Mouse (Mus musculus): ENCODE results near the gene Grxcr1.

The Grxcr1 gene

DNA sequence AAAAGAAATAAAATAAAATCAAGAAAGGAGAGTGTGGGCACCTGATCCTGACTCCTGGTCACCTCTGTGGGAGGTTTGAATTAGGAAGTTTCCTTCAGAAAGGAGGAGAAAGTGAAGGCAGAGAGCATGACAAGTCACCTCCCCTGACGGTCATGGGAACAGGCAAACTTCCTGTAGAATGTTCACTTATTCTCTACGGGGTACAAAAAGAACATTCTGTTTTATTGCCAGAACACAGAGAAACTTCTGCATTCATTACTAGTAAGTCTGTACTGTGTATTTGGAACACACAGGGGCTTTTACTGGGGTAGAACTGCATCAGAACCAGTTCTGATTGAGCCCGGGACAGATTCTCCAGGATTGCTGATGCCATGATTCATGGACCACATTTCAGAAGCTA lies 55.5 kb downstream of the Grxcr1 start:
- DNase-seq (ENCODE audit: low spot score in 2 of 2), result no peak

- no peak for DNase-seq (ENCODE audit: low spot score in 2 of 2)
Measured at GRCm38 (mm10) chr5:68093085-68093484, 61.5 kb downstream of the Grxcr1 start.

DNA sequence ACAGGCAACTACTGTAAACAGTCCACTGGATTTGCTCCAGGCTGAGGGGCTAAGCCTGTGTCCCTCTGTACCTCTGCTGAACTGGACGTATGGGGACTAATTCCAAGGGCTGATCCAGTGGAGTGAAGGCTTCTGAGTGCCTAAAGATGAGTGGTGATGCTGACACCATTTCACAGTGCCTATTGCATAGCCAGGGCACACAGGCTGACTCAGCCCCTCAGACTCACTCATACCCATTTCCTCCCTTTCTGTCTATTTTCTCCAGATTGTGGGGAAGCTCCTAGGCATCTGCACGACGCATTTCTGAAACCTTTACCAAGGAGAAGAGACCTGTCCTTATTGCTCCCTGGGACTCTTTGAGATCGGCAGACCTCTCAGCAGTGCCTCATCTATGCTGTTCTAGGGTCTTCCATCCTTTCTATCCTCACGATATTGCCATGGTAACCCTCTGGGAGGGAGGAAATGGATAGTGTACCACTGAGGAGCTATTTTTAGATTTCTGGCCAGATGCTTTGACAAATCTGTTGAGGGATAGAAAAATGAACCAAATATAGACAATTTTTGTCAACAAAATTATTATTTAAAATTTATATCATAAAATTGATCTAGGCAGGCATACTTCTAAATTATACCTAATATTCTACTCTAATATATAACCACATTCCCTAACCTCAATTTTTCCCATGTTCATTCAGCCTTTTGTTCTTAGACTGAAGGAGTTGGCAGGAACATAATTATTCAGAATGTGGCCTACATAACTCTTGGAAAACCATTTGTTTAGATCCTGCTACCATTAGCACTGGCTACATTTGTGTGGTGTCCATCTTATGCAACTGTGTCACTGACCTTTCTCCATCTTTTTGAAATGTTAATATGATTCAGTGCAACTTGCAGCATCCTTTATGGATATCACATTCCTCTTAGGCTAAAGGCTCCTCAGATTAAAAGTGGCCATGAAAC lies 66.3 kb downstream of the Grxcr1 start:
- DNase-seq (ENCODE audit: low spot score in 2 of 2), result no peak

DNA sequence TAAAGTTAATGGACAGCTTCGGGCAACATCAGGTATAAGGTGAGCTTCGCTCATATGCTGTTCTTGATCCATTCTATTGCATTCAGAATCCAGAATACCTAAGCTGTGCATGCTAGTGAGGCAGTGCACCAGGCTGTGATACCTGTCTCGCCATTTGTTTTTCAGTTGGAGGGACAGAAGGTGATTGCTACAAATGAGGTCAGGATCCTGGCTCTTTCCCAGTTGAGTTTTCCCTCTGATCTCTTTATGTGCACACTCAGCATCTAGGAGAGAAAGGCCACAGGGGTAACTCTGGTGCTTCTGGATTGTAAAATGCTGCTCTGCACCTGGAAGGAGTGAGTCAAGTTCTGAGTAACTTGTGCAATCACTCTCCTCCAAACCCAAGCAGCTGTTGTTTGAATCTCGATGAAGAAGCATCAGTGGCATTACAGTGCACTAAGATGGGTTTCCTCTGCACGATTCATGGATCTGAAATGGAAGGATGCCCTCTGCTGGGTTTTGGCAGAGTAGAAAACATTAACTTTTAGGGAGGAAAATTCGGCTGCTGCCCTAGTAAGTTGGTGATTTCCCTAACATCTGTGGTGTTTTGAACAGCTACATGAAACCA lies 80.9 kb downstream of the Grxcr1 start:
- DNase-seq (ENCODE audit: low spot score in 2 of 2), result no peak

GRCm38 (mm10) chr5:68120880-68121279 lies 89.2 kb downstream of the Grxcr1 start:
- DNase-seq (ENCODE audit: low spot score in 2 of 2), result no peak

GRCm38 (mm10) chr5:68122883-68123282 lies 91.2 kb downstream of the Grxcr1 start:
- no peak for DNase-seq (ENCODE audit: low spot score in 2 of 2)

GRCm38 (mm10) chr5:68125478-68125877 lies 93.8 kb downstream of the Grxcr1 start:
- no peak for DNase-seq (ENCODE audit: low spot score in 2 of 2)

DNA sequence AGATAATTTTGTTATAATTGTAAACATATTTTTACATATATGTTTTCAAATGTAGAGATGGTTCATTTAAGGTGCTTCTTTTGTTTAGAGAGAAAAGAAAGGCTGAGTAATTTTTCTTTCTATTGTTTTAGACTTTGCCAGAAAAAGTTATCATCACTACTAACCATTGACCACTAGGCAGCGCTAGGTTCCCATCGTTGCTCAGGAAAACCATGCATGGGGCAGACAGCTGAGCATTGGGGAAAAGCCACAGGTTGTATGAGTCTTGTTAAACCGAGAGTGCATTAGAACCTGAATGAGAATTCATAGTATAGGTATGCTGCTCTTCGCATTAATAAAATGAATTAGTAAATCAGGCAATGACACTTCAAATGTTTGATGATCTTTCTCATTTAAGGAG lies 96.8 kb downstream of the Grxcr1 start:
- DNase-seq (ENCODE audit: low spot score in 2 of 2), result no peak

DNA sequence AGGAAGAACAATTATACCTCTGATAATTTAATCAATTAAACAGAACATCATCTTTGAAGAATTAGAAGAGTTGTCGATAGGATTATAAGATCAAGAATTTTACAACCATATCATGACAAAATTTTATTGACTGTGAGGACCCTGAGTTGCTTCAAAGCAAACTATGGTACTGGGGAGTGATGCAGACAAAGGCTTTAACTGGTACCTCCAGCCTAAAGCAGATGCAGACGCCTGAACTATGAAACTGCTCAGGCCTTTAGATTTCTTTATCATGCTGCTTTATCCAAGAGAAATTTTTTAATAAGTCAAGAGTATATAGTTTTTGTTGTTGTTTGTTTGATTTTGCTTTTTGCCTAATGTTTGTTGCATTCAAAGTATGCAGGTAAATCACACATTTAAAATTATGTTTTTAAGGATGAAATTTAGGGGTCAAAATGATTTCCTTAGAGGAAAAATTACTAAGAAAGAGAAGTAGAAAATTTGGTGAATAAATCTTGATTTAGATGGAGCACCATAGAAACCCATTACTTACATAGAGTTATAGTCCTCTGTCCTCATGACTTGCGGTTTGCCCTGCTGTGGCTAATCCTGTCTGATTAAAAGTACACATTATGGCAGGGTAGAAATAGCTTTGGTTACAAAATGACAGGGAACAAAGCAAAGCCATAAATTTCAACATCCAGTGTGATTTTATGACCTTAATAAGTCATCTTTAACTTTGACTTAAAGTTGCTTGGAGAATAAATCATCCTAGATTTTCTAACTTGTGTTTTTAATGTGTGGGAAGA lies 97.4 kb downstream of the Grxcr1 start:
- no peak for DNase-seq (ENCODE audit: low spot score in 2 of 2)

DNA sequence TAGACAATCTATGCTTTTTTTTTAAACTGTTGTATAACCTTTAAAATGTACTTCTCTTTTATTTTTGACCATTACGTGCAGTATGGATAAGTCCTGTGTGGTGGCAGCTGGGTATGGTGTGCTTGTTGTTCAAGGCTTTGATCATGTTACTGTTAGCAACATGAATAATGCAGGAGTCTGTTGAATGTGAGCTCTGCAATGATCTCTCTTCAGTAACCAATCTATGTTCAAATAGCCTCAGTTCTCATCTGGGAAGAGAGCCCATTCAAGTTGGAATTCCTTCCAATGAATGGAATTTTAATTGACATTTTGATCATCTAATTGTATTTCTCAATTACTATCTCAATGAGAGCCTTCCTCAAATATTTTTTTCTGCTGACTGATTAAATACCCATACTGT lies 115.2 kb downstream of the Grxcr1 start:
- DNase-seq (ENCODE audit: low spot score in 2 of 2), result no peak

GRCm38 (mm10) chr5:68149946-68150345 lies 118.3 kb downstream of the Grxcr1 start:
- no peak for DNase-seq (ENCODE audit: low spot score in 2 of 2)

DNA sequence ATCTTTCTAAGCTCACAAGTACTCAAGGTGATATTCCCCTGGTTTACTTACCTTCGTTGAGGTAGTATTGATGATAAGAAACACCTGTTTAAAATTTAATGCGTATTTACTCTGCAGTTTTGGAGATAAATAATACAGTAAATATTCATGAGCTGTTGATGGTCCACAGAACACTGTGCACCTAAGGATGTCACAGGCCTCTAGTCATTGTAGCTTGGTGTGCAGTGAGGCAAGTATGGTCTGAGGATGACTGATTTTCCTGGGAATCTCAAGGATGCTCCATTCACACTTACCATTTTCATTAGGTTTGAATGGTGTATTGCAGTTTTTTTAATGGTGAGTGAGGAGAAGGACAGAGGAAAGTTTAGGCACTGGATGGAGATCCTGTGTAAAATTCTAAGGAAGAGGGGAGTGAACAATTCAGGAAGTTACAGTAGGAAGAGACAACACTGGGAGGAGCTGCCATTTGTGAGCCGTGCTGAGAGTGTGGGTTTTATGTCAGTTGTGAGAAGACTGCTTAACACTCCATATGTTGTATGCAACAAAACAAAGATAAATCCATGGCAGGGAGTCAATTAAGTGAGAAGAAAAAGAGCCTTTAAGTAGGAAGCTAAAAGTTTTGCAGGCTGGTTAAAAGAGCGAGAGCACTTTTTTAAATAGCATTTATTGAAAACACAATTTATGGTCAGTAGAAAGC lies 118.9 kb downstream of the Grxcr1 start:
- no peak for DNase-seq (ENCODE audit: low spot score in 2 of 2)

DNA sequence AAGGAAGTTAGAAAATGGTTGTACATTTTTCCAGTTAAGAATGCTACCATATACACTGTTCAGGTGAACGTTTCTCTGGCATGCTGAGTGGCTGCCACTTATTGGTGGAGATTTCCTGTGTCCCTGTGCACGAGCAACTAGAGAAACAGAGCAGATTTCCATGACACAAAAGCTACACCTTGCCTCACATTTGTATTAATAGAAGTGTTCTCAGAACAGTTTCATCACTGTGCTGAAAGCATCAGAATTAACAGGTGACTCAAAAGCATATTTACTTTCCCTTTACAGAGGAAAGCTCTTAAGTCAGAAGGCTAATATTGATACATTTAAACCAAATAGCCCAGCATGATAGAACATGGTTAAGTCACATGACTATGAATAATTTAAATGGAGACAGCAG lies 130.9 kb downstream of the Grxcr1 start:
- DNase-seq (ENCODE audit: low spot score in 2 of 2), result no peak

DNA sequence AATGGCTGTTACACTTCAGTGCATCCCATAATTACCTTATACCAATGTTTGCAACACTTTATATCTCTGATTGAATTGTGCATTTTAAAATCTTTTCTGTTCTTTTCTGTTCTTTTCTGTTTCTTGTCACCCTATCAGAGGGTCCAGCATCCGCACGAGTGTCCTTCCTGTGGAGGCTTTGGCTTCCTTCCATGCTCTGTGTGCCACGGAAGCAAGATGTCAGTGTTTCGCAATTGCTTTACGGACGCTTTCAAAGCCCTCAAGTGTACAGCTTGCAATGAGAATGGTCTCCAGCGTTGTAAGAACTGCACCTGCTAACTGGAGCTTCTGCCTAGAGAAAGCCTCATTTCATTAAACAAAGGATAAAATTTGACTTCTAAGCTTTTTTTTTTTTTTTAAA lies 134.3 kb downstream of the Grxcr1 start:
- DNase-seq (ENCODE audit: low spot score in 2 of 2), result no peak
